Mouse (Mus musculus) liver, embryonic 16.5 days (tissue): ENCODE results near the gene Snrk. TPM values are rescaled to one million over a fixed set of nuclear protein-coding genes. Genes with fewer than 3 reads are reported as not detected.

Experiments
- ATAC-seq: fragments of 200-750 bp; cut with Nextera tagmentation; 2 replicates; pipeline ENCODE4 v1.8.0; 2017; ENCODE audit warnings: low read depth, mild to moderate bottlenecking, moderate number of reproducible peaks, moderate library complexity
- H3K27ac ChIP-seq: fragments of 300-500 bp; sonication (generic); 2 replicates; pipeline ENCODE4 v1.5.1; 2014; ENCODE audit warnings: mild to moderate bottlenecking, low read length
- H3K27me3 ChIP-seq: fragments of 300-500 bp; sonication (generic); 2 replicates; pipeline ENCODE4 v1.6.1; 2014; ENCODE audit warnings: low read depth, low read length, mixed read lengths; ENCODE audit not compliant: control insufficient read depth, insufficient read depth
- H3K36me3 ChIP-seq: fragments of 300-500 bp; sonication (generic); 2 replicates; pipeline ENCODE4 v1.6.1; 2014; ENCODE audit warnings: mild to moderate bottlenecking; ENCODE audit not compliant: control insufficient read depth, insufficient read depth
- H3K4me1 ChIP-seq: fragments of 300-500 bp; sonication (generic); 2 replicates; pipeline ENCODE4 v1.6.1; 2014; ENCODE audit warnings: low read depth, low read length, mixed read lengths; ENCODE audit not compliant: control insufficient read depth
- H3K4me2 ChIP-seq: fragments of 300-500 bp; sonication (generic); 2 replicates; pipeline ENCODE4 v1.6.1; 2014; ENCODE audit warnings: low read depth, low read length, mixed read lengths
- H3K4me3 ChIP-seq: fragments of 300-500 bp; sonication (generic); 2 replicates; pipeline ENCODE4 v1.5.1; 2014; ENCODE audit warnings: low read depth, mild to moderate bottlenecking, low read length
- H3K9ac ChIP-seq: fragments of 300-500 bp; sonication (generic); 2 replicates; pipeline ENCODE4 v1.6.1; 2014; ENCODE audit warnings: low read depth, low read length
- H3K9me3 ChIP-seq: fragments of 300-500 bp; sonication (generic); replicated peaks from 2 replicates; pipeline ENCODE4 v1.6.1; 2016; ENCODE audit warnings: low read length; ENCODE audit not compliant: control insufficient read depth
- WGBS: fragments of 180-500 bp; shearing (Covaris S2); extraction: QIAGEN DNeasy Blood & Tissue Kit; methylation state at CpG from one replicate; pipeline ENCODE4 v1.1.7; 2014; ENCODE audit not compliant: insufficient replicate concordance; 5-methylcytosine and 5-hydroxymethylcytosine counted together
- polyA plus RNA-seq: library from polyadenylated mRNA; unstranded; fragments of >200 nt; fragmentation: Nextera tagmentation; extraction: Ambion mirVana; gene quantifications from 2 replicates; pipeline ENCODE4 v1.2.1, GENCODE M21; 2015

The Snrk gene
- polyA plus RNA-seq, 1 experiment from 2014 or later, result 20.1 TPM

DNA sequence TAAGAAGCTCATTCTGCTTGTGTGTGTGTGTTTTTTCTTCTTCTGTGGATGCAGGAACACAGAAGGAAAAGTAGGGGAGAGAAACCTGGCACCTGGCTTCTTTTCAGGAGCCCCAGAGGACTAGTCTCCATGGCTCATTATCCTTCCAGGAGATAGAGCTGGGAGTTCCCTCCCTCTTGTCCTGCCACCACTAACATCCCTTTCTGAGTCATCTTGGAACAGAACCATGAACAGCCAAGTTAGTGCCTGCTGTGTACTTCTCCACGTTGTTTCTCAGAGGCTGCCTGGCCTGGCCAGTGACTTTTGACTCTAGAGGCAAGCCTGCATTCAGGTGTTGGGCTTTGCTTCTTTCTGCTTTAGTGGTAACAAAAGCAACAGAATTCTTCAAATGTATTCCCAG is 707 bp upstream of the Snrk start:
- WGBS, result 46% methylated on average over 1 of the region's 1 CpGs
- H3K27ac ChIP-seq, result no peak overlapping the region
- H3K27me3 ChIP-seq, result no peaks in the 10 kb centered on the region
- peaks cover 10% of the 10 kb centered on the region for H3K4me1 ChIP-seq
- no peaks in the 10 kb centered on the region for H3K36me3 ChIP-seq
- H3K9me3 ChIP-seq, result no peaks in the 10 kb centered on the region
- H3K9ac ChIP-seq, result no peak overlapping the region
- no peak for ATAC-seq
- H3K4me3 ChIP-seq, result no peak overlapping the region
- H3K4me2 ChIP-seq, result no peak overlapping the region

DNA sequence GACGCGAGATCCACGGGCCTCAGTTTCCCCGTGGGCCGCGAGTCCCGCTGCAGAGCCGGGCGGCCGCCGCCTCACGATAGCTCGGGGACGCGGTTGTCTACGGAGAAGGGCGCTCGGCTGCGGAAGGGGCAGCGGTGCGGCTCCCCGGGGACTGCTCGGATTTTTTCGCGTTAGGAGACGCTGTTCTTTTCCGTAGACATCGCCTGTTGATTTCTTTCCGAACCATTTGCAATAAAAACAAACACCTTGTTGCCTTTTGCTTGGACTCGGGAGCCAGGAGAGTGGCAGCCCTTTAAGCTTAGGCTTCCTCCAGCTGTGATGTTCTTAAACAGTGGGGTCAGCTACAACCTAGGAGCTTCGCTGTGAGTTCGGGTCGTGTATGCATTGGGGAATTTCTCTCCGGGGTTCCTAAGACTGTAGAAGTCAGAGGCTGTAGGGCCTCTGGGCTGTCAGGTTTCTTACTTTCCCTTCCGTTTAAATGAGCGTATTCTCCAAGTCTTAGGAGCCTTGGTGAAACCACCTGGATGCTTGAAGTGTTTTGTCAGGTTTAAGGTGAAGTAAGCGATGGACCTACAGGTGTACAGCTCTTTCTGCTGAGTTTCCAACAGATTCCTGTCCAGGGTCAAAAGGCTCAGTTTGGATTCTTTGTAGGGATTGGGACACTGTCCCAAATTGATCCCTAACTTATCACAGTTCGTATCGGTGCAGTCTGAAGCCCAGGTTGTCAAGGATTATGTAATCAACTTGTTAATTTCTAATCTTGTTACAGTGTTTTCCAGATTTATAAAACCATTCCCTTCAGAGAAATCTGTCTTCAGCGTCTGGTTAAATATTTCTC is 845 bp downstream of the Snrk start:
- Histone ChIP-seq H3K4me2 (peak overlapping the region; percentile 80), H3K36me3 (no peaks in the 10 kb centered on the region), H3K4me1 (peaks cover 10% of the 10 kb centered on the region), H3K9me3 (no peaks in the 10 kb centered on the region), H3K27ac (peak overlapping the region; percentile 83), H3K27me3 (no peaks in the 10 kb centered on the region), H3K9ac (peak overlapping the region; percentile 79), H3K4me3 (peak overlapping the region; percentile 70)
- no peak; the same call in 1 of the 2 replicates for ATAC-seq
- 4% methylated on average over 40 of the region's 40 CpGs for WGBS

DNA sequence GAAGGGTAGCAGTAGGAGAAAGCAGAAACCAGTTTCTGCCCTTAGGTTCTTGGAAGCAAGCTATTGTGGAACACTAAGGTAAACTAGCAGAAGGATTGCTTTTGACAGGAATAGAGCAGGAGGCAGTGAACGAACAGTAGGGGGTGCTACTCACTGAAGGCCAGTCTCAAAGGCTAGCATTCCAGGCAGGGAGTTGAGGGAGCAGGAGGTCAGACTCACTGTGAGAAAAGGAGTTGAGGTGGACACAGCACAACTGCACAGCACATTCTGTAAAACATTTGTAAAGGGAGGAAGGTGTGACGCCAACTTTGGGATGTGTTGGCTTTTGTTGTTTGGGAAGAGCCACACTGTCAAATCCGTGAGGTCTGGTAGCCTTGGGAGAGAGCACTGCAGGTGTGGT is 3.0 kb downstream of the Snrk start:
- Histone ChIP-seq H3K4me2 (0 out of 2 replicates have a peak overlapping the region, but pooled peaks have one; percentile 16), H3K4me1 (peaks cover 17% of the 10 kb centered on the region)

DNA sequence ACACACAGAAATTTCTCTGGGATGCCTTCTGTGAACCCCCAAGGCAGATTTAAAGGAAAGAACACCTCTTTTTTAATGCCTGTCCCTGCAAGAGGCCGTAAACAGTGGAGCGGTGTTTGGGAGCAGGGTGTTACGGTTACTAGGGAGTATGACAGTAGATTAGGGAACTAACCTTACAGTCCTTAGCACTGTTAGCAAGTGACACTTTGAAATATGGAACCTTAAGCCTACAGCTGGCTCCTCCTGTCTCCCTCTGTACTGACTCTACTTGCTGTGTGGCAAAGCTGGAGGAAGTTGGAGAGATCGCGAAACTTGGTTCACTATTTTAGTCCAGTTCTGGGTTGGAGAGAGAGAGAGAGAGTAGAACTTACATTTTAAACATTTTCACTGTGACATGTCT is 5.0 kb downstream of the Snrk start:
- H3K9me3 ChIP-seq, result no peaks in the 10 kb centered on the region
- WGBS, result 51% methylated on average over 5 of the region's 5 CpGs
- peaks cover 17% of the 10 kb centered on the region for H3K4me1 ChIP-seq
- H3K9ac ChIP-seq, result no peak overlapping the region
- H3K4me2 ChIP-seq, result no peak overlapping the region
- no peaks in the 10 kb centered on the region for H3K36me3 ChIP-seq
- no peak overlapping the region for H3K4me3 ChIP-seq
- H3K27ac ChIP-seq, result no peak overlapping the region
- no peaks in the 10 kb centered on the region for H3K27me3 ChIP-seq
- no peak for ATAC-seq

More for the DNA sequence above, 3.0 kb downstream of the Snrk start:
- Histone ChIP-seq H3K9ac (no peak overlapping the region), H3K27ac (no peak overlapping the region), H3K4me3 (no peak overlapping the region), H3K36me3 (no peaks in the 10 kb centered on the region), H3K27me3 (no peaks in the 10 kb centered on the region), H3K9me3 (no peaks in the 10 kb centered on the region)
- WGBS, result 38% methylated on average over 3 of the region's 3 CpGs
- no peak for ATAC-seq

DNA sequence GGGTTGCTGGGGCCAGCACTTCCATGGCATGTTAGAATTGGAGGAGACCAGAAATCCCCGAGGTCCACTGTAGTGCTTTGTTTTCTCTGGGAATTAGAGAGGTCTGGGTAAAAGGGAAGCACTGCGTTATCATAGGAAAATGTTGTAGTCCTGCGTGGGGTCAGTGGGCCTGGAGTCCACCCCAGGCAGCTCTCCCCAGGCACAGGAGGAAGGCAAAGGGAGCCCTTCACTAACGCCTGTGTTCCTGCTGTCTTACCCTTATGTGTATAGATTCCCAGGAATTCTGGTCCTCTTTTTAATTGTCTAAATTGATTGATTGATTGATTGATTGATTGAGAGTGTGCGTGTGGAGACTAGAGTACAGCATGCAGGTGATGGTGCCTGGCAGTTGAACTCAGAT is 6.1 kb downstream of the Snrk start:
- H3K9ac ChIP-seq, result no peak overlapping the region
- peaks cover 21% of the 10 kb centered on the region for H3K4me1 ChIP-seq
- no peak for ATAC-seq

DNA sequence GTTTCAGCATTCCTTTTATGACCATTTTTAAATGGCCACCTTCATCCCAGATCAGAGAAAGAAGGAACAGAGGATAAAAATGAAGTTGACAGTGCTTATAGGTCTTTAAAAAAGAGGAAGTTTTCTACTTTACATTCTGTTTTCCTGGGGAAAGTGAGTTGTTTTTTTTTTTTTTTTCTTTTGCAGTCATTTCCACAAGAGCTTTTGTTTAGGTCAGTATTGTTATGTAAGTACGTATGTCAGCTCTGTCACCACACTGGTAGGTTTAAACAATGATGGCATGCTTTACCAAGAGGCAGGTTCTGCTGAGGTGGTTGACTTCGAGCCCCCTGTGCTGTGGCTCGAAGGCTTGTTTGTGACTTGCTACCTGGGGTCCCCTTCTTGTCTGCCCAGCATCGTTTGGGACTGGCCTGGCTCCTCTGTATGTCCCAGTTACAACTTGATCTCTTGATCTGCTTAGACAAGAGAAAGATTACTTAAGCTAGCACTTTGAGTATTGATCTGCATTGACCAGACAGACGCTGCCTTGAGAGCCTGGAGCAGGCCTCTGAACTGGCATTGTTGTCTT is 8.7 kb downstream of the Snrk start:
- Histone ChIP-seq H3K4me1 (peaks cover 22% of the 10 kb centered on the region), H3K9me3 (no peaks in the 10 kb centered on the region), H3K27me3 (no peaks in the 10 kb centered on the region), H3K4me2 (no peak overlapping the region), H3K9ac (no peak overlapping the region), H3K27ac (no peak overlapping the region), H3K4me3 (no peak overlapping the region), H3K36me3 (no peaks in the 10 kb centered on the region)
- no peak for ATAC-seq
- WGBS, result 42% methylated on average over 5 of the region's 5 CpGs

More for the DNA sequence above, 6.1 kb downstream of the Snrk start:
- H3K4me3 ChIP-seq, result no peak overlapping the region
- 69% methylated on average over 5 of the region's 5 CpGs for WGBS
- H3K27me3 ChIP-seq, result no peaks in the 10 kb centered on the region
- H3K27ac ChIP-seq, result no peak overlapping the region
- H3K4me2 ChIP-seq, result no peak overlapping the region
- no peaks in the 10 kb centered on the region for H3K9me3 ChIP-seq
- H3K36me3 ChIP-seq, result no peaks in the 10 kb centered on the region

DNA sequence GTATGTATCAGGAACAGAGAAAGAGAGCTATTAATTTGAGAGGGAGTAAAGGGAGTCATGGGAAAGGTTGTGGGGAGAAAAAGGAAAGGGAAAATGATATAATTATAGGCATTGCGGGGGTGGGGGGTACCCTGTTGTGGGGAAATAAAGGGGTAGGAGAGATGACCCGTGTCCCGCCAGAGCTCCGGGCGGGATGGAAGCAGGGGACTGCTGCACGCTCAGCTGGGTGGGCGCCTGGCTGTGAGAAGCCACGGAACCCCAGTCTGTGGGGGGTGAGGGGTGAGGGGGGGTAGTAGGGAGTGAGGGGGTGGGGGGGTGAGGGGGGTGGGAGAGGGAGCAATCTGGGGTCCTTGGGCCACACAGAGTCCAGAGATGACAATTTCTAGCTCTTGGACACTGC is 9.7 kb downstream of the Snrk start:
- WGBS, result 84% methylated on average over 8 of the region's 8 CpGs
- peaks cover 26% of the 10 kb centered on the region for H3K4me1 ChIP-seq
- H3K36me3 ChIP-seq, result no peaks in the 10 kb centered on the region
- no peak overlapping the region for H3K4me2 ChIP-seq
- no peaks in the 10 kb centered on the region for H3K27me3 ChIP-seq
- ATAC-seq, result no peak
- H3K9ac ChIP-seq, result no peak overlapping the region
- H3K27ac ChIP-seq, result no peak overlapping the region
- no peaks in the 10 kb centered on the region for H3K9me3 ChIP-seq
- no peak overlapping the region for H3K4me3 ChIP-seq

DNA sequence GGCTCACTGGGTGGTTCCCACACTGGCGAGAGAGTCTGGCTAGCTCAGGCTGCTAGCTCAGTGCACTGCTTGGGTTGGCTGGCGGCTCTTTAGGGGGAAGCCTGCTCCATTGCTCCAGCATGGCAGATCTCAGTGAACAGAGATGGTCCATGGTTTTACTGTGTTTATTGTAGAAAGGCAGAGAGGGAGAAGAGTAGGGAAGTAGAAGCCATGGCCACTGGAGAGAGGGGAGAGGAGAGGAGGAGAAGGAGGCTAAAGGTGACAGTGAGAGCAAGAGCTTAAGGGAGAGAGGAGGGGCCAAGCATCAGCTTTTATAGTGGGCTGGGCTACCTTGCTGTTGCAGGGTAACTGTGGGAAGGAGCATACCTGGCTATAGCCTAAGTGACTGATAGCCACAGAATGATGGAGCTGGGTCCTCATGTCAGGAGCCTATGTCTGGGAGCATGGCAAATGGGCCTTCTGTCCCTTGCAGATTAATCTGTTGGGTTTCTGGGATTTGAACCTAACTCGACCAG is 10.3 kb downstream of the Snrk start:
- H3K36me3 ChIP-seq, result no peaks in the 10 kb centered on the region
- no peaks in the 10 kb centered on the region for H3K27me3 ChIP-seq
- H3K27ac ChIP-seq, result no peak overlapping the region
- H3K4me2 ChIP-seq, result no peak overlapping the region
- 48% methylated on average over 3 of the region's 3 CpGs for WGBS
- no peak overlapping the region for H3K9ac ChIP-seq
- H3K4me3 ChIP-seq, result no peak overlapping the region
- H3K9me3 ChIP-seq, result no peaks in the 10 kb centered on the region
- ATAC-seq, result no peak
- peaks cover 26% of the 10 kb centered on the region for H3K4me1 ChIP-seq

DNA sequence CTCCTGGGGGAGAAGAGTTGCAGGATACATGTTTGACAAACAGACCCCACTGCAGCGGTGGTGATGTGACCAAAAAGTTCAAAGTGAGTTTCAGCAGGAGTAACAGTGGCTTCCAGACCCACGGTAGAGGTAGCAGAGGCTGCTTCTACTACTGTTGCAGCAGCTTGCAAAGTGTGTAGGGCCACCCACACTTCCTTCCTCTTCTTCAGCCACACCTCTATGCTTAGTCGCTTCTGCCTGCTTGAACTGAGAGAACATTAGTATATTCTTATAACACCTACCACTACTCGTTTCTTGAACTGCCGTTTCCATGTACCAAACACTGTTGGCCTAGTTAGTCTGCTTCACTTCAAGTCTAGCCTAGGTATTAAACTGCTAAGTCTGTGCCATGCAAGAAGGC is 11.6 kb downstream of the Snrk start:
- H3K9me3 ChIP-seq, result no peaks in the 10 kb centered on the region
- no peaks in the 10 kb centered on the region for H3K27me3 ChIP-seq
- H3K4me3 ChIP-seq, result no peak overlapping the region
- ATAC-seq, result no peak
- H3K4me2 ChIP-seq, result no peak overlapping the region; the same call in 1 of the 2 replicates
- H3K4me1 ChIP-seq, result peaks cover 21% of the 10 kb centered on the region
- 0 out of 2 replicates have a peak overlapping the region, but pooled peaks have one; percentile 12 for H3K27ac ChIP-seq
- H3K36me3 ChIP-seq, result no peaks in the 10 kb centered on the region; the same call in 1 of the 2 replicates
- WGBS, result 7% methylated on average over 5 of the region's 5 CpGs
- no peak overlapping the region for H3K9ac ChIP-seq
